Mouse (Mus musculus) spleen, adult 2 months (tissue): ENCODE measurements around the gene Slc24a2. TPM values are rescaled to one million over a fixed set of nuclear protein-coding genes. Genes with fewer than 3 reads are reported as not detected.

ENCODE experiments used
- DNase-seq, 2 experiments: peaks; one replicate each; pipeline versions ENCODE4 v3.0.0 to v3.0.0-alpha.2; 2012 to 2021; ENCODE audit warnings: low spot score in 2 of 2, low read depth in 1 of 2
- H3K27ac ChIP-seq: fragments of 200-500 bp; 2 replicates; pipeline ENCODE4 v1.5.1; 2012; ENCODE audit warnings: low read length, inconsistent platforms; ENCODE audit not compliant: insufficient read depth
- H3K27me3 ChIP-seq: fragments of 200-500 bp; 2 replicates; pipeline ENCODE4 v1.6.1; 2012; ENCODE audit warnings: mild to moderate bottlenecking, moderate library complexity, low read length, inconsistent platforms; ENCODE audit not compliant: control insufficient read depth, insufficient read depth
- H3K36me3 ChIP-seq: fragments of 200-500 bp; 2 replicates; pipeline ENCODE4 v1.6.1; 2012; ENCODE audit warnings: mild to moderate bottlenecking, low read length, inconsistent platforms; ENCODE audit not compliant: control insufficient read depth, insufficient read depth
- H3K4me1 ChIP-seq: fragments of 200-500 bp; 2 replicates; pipeline ENCODE4 v1.6.1; 2011; ENCODE audit warnings: inconsistent platforms; ENCODE audit not compliant: control insufficient read depth, insufficient read depth, insufficient read length
- H3K4me3 ChIP-seq: fragments of 200-500 bp; 2 replicates; pipeline ENCODE4 v1.5.1; 2011; ENCODE audit warnings: mild to moderate bottlenecking, inconsistent platforms; ENCODE audit not compliant: insufficient read depth, insufficient read length; ENCODE audit errors: extremely low read depth
- CTCF ChIP-seq: fragments of 200-500 bp; IDR thresholded peaks from 2 replicates; pipeline ENCODE4 v1.5.1; 2011; ENCODE audit warnings: mild to moderate bottlenecking, inconsistent platforms; ENCODE audit not compliant: insufficient read depth, insufficient read length, insufficient replicate concordance; ENCODE audit errors: extremely low read depth
- POLR2A ChIP-seq: fragments of 200-500 bp; IDR thresholded peaks from 2 replicates; pipeline ENCODE4 v1.6.1; 2011; ENCODE audit warnings: low read depth, low read length, inconsistent platforms
- WGBS: fragments of 180-500 bp; shearing (Covaris S2); methylation state at CpG from one replicate; pipeline ENCODE4 v1.1.7; 2018; 5-methylcytosine and 5-hydroxymethylcytosine counted together
- polyA plus RNA-seq: library from polyadenylated mRNA; depleted of rRNA; stranded (reverse); fragments of >200 nt; gene quantifications from 2 replicates; pipeline ENCODE4 v1.2.3, GENCODE M21; 2012

Slc24a2 gene
- polyA plus RNA-seq, 1 experiment, result not detected

DNA sequence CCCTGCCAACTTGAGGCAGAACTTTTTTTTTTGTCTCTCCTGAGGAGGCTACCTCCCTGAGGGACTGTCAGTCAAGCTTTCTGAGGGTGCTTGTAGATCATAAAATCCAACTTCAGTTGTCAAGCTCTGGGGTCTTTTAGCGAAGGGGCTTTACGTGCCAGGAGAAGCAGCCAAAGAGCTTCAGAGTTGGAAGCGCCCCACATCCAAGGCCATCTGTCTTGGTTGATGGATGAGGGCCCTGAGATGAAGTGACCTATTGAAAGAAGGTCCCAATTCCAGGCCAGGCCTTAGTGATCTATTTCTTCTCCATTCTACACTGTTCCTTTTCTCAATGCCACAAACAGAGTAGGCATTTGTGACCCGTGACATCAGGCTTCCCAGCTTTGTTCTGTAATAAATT lies 214.5 kb downstream of the Slc24a2 start:
- WGBS, result 86% methylated on average over 4 of the region's 4 CpGs
- Histone ChIP-seq H3K27me3 (no peaks in the 10 kb centered on the region), H3K36me3 (no peaks in the 10 kb centered on the region), H3K4me1 (no peaks in the 10 kb centered on the region), H3K4me3 (no peak overlapping the region), H3K27ac (no peak overlapping the region)
- TF ChIP-seq CTCF, result no peak
- no peak for TF ChIP-seq POLR2A
- no peak for DNase-seq

DNA sequence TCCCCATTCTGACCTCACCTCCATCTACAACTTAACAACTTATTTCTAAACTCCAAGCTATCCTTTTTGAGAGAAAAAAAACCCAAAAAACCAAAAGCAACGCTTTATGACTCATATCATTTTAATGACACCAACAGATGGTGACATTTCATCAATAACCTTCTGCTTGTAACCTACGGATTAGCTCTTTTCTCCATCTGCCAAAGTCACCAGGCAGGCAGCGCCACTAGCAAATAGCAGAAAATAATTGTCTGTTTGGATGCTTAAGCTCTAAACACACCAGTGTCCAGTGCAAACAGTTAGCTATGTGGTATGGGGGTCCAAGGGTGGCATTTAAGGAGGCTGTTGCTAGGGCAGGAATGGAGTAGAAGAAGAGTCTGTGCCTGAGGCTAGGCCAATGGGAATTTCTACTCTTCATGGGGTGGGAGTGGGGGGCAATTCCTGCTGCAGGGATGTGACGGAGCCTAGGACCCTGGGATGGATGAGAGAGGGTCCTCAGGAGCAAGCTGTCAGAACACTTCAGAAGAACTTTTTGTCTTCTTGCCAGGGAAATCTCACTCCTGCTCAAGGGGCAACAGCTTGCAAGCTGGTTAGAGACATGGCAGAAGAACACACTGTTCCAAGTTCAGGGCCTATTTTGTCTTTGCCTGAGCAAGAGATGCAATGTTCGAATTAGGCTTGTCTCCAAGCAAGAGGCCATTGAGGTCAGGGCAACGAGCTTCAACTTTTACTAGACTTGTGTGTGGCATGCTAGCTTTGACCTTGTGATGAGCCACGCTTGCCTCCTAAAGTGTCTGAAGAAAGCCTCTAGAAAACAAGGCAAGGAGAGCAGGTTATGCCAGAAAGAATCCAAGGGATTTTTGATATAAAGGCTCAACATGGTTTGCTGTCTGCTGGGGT lies 216.3 kb downstream of the Slc24a2 start:
- DNase-seq, result no peak
- H3K27ac ChIP-seq, result no peak overlapping the region
- H3K36me3 ChIP-seq, result no peaks in the 10 kb centered on the region
- WGBS, result 83% methylated on average over 7 of the region's 7 CpGs
- TF ChIP-seq POLR2A, result no peak
- TF ChIP-seq CTCF, result no peak
- H3K4me1 ChIP-seq, result no peaks in the 10 kb centered on the region
- no peak overlapping the region for H3K4me3 ChIP-seq
- no peaks in the 10 kb centered on the region for H3K27me3 ChIP-seq

DNA sequence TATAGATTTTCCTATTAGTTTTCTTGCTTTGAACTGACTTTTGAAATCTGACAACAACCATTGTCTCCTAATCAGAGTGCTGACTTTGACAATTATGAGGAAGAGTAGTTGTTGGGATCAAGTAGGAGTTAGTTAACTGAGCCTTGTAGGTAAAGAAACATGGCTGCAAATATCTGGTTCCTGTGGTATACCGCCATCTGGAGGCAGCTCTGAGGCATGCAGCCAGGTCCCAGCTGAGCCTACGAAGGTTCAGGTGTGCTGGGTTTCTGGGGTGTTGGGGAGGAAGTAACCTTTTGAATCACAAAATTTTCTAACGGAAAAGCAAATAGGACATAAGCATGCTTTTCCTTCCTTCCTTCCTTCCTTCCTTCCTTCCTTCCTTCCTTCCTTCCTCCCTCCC lies 237.8 kb downstream of the Slc24a2 start:
- DNase-seq, result no peak
- H3K36me3 ChIP-seq, result no peaks in the 10 kb centered on the region
- no peak overlapping the region for H3K4me3 ChIP-seq
- H3K4me1 ChIP-seq, result no peaks in the 10 kb centered on the region
- no peak overlapping the region for H3K27ac ChIP-seq
- H3K27me3 ChIP-seq, result no peaks in the 10 kb centered on the region
- no peak for TF ChIP-seq CTCF
- TF ChIP-seq POLR2A, result no peak
- 61% methylated on average over 3 of the region's 3 CpGs for WGBS

DNA sequence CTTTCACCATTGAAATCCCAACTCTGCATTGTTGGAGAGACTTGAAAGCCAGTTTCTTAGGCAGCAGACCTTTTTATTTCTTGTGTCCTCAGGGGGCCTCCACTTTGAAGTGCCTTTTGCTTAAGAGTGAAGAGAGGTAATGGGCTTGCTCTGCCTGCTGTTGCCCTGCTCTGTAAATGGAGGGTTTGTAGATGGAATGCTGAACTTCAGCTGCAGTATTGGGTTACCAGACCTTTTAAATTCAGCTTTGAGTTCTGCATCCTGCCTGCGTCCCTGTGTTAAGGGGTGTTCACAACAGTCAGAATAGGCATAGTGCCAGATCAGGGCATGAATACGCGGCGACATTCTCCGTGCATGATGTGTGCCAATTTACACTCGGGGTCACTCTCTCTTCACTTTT lies 241.0 kb downstream of the Slc24a2 start:
- DNase-seq, result no peak
- Histone ChIP-seq H3K4me3 (no peak overlapping the region), H3K36me3 (no peaks in the 10 kb centered on the region), H3K27ac (no peak overlapping the region), H3K4me1 (no peaks in the 10 kb centered on the region), H3K27me3 (no peaks in the 10 kb centered on the region)
- no peak for TF ChIP-seq POLR2A
- no peak for TF ChIP-seq CTCF
- WGBS, result 80% methylated on average over 6 of the region's 6 CpGs

DNA sequence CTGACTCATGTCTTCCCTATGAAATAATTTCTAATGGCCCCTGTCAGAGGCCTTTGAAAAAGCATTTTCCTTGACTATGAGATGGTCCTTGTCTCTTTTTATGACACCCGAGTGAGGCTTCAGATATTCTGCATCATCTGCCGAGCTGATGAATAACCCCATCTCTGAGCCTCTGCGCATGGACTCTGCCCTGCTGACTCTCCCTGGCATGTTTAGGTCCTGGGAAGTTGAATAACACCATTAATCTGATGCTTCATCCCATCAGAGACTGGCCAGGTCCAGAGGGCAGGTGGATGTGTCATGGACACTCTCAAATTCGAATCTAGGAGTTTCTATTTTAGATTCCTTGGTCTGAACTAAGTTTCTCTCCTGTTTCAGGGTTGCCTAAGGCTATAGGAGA lies 242.4 kb downstream of the Slc24a2 start:
- Histone ChIP-seq H3K36me3 (no peaks in the 10 kb centered on the region), H3K4me3 (no peak overlapping the region), H3K27ac (no peak overlapping the region), H3K27me3 (no peaks in the 10 kb centered on the region), H3K4me1 (no peaks in the 10 kb centered on the region)
- WGBS, result 80% methylated on average over 4 of the region's 4 CpGs
- no peak for DNase-seq
- TF ChIP-seq CTCF (no peak), POLR2A (no peak)

DNA sequence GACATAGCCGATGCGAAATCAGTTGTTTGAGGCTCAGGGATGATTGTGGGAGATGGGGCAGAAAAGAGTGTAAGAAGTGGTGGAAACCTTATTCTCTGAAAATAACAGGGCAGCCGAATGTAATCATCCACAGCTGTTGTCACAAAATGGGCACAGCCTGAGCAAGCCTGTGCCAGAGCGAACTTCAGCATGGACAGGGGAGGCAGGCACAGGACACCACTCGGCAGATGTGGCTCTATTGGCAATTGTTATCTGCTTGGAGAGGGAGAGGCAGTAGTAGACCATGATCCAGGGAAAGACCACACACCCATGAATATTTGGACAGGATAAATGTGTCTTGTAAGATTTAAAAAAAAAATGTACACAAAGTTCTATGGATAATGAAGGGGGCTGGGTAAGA lies 253.0 kb downstream of the Slc24a2 start:
- H3K27ac ChIP-seq, result no peak overlapping the region
- H3K4me1 ChIP-seq, result no peaks in the 10 kb centered on the region
- H3K36me3 ChIP-seq, result no peaks in the 10 kb centered on the region
- H3K4me3 ChIP-seq, result no peak overlapping the region
- TF ChIP-seq POLR2A (no peak), CTCF (no peak)
- 89% methylated on average over 5 of the region's 5 CpGs for WGBS
- DNase-seq, result no peak
- H3K27me3 ChIP-seq, result no peaks in the 10 kb centered on the region
